In genomic region chr10:61417672-61418071, GRCm38 (mm10) we compare ENCODE assay signal across 10 mouse cellular contexts. TPM values are rescaled to one million over a fixed set of nuclear protein-coding genes. Genes with fewer than 3 reads are reported as not detected.
DNase-seq lines count a peak whose midpoint lies in the region; ATAC-seq and TF ChIP-seq lines count a peak whose summit lies in the region.
"Had no signal": no experiment of that assay in that cellular context is flagged by ENCODE, and none has a peak within 500 bp of the region (broad histone marks: within the 10 kb centered on the region; RNA-seq: fewer than 3 reads in every experiment).

TSS of gene Nodal (plus strand) at chr10:61417972.

- H3K36me3 ChIP-seq in heart, postnatal 0 days (replicated peaks; ENCODE audit: control insufficient read depth, insufficient read depth, low read length), result no peaks in the 10 kb centered on the region
- no peaks in the 10 kb centered on the region for H3K36me3 ChIP-seq in embryonic facial prominence, embryonic 10.5 days (replicated peaks)
- no peaks in the 10 kb centered on the region for H3K36me3 ChIP-seq in hindbrain, embryonic 14.5 days (replicated peaks; ENCODE audit: control insufficient read depth, insufficient read depth)
- H3K36me3 ChIP-seq in midbrain, embryonic 13.5 days, result no peaks in the 10 kb centered on the region
- H3K36me3 ChIP-seq: G1E had no signal

- 0 out of 2 replicates have a peak within 1 kb of the TSS, but pooled peaks have one; percentile 1 for H3K9ac ChIP-seq in heart, postnatal 0 days (replicated peaks; ENCODE audit: low read depth, low read length)
- H3K9ac ChIP-seq in hindbrain, embryonic 14.5 days, result peak within 1 kb of the TSS; percentile 44
- H3K9ac ChIP-seq in midbrain, embryonic 13.5 days (replicated peaks), result peak within 1 kb of the TSS; percentile 59

- peaks cover 71% of the 10 kb centered on the region for H3K27me3 ChIP-seq in heart, postnatal 0 days (ENCODE audit: control insufficient read depth, insufficient read depth, low read length)
- H3K27me3 ChIP-seq in embryonic facial prominence, embryonic 10.5 days (replicated peaks; ENCODE audit: low read depth, poor library complexity, severe bottlenecking), result peaks cover 69% of the 10 kb centered on the region
- H3K27me3 ChIP-seq in hindbrain, embryonic 14.5 days (ENCODE audit: control insufficient read depth, insufficient read depth, low read length), result peaks cover 53% of the 10 kb centered on the region
- H3K27me3 ChIP-seq in midbrain, embryonic 13.5 days, result peaks cover 55% of the 10 kb centered on the region

- no peak for ATAC-seq in heart, postnatal 0 days (ENCODE audit: insufficient read depth, low read depth)
- peak; percentile 34; the same call in 1 of the 2 replicates for ATAC-seq in hindbrain, embryonic 14.5 days (ENCODE audit: low FRiP score)
- peak; percentile 41; the same call in 1 of the 2 replicates for ATAC-seq in midbrain, embryonic 13.5 days
- ATAC-seq in megakaryocyte-erythroid progenitor cell, adult 5-6 weeks (replicated peaks; ENCODE audit: low FRiP score, low TSS enrichment, poor library complexity, severe bottlenecking), result no peak

- H3K27ac ChIP-seq in heart, postnatal 0 days (ENCODE audit: low read depth), result no peak within 1 kb of the TSS
- H3K27ac ChIP-seq in embryonic facial prominence, embryonic 10.5 days (replicated peaks), result no peak within 1 kb of the TSS; the same call in 1 of the 2 replicates
- H3K27ac ChIP-seq in hindbrain, embryonic 14.5 days, result no peak within 1 kb of the TSS
- no peak within 1 kb of the TSS for H3K27ac ChIP-seq in midbrain, embryonic 13.5 days

- H3K9me3 ChIP-seq in heart, postnatal 0 days (replicated peaks; ENCODE audit: control insufficient read depth, low read length), result no peaks in the 10 kb centered on the region
- H3K9me3 ChIP-seq in embryonic facial prominence, embryonic 10.5 days, result no peaks in the 10 kb centered on the region
- no peaks in the 10 kb centered on the region for H3K9me3 ChIP-seq in hindbrain, embryonic 14.5 days (ENCODE audit: control insufficient read depth, low read length)
- no peaks in the 10 kb centered on the region for H3K9me3 ChIP-seq in midbrain, embryonic 13.5 days
- H3K9me3 ChIP-seq: G1E had no signal

- TF ChIP-seq EP300 in heart, postnatal 0 days (IDR thresholded peaks at IDR 0.05; ENCODE audit: low read depth), result no peak

- peak within 1 kb of the TSS; percentile 40 for H3K4me3 ChIP-seq in heart, postnatal 0 days (ENCODE audit: low read depth, low read length)
- H3K4me3 ChIP-seq in embryonic facial prominence, embryonic 10.5 days, result peak within 1 kb of the TSS; percentile 61
- peak within 1 kb of the TSS; percentile 39 for H3K4me3 ChIP-seq in hindbrain, embryonic 14.5 days (replicated peaks; ENCODE audit: low read length)
- peak within 1 kb of the TSS; percentile 47 for H3K4me3 ChIP-seq in midbrain, embryonic 13.5 days (replicated peaks)

- peaks cover 9% of the 10 kb centered on the region for H3K4me1 ChIP-seq in heart, postnatal 0 days (ENCODE audit: control insufficient read depth, insufficient read depth)
- H3K4me1 ChIP-seq in embryonic facial prominence, embryonic 10.5 days, result peaks cover 25% of the 10 kb centered on the region
- H3K4me1 ChIP-seq in hindbrain, embryonic 14.5 days (replicated peaks; ENCODE audit: control insufficient read depth, insufficient read depth, low read length), result peaks cover 9% of the 10 kb centered on the region; the same call in 1 of the 2 replicates
- H3K4me1 ChIP-seq in midbrain, embryonic 13.5 days (replicated peaks), result peaks cover 12% of the 10 kb centered on the region

- DNase-seq in heart, postnatal 0 days (ENCODE audit: low spot score), result no peak
- no peak for DNase-seq in heart, adult 18-20 months
- DNase-seq in embryonic facial prominence, embryonic 10.5 days (ENCODE audit: low spot score), result no peak
- no peak for DNase-seq in hindbrain, embryonic 14.5 days (ENCODE audit: low spot score)
- no peak for DNase-seq in kidney, postnatal 4 days
- DNase-seq in gastrocnemius, postnatal 25 days, result no peak
- DNase-seq: kidney, postnatal 14 days had no signal

- peak within 1 kb of the TSS; percentile 58 for H3K4me2 ChIP-seq in heart, postnatal 0 days (ENCODE audit: low read depth, low read length)
- peak within 1 kb of the TSS; percentile 75 for H3K4me2 ChIP-seq in hindbrain, embryonic 14.5 days (replicated peaks)
- peak within 1 kb of the TSS; percentile 79 for H3K4me2 ChIP-seq in midbrain, embryonic 13.5 days (replicated peaks)

- TF ChIP-seq CTCF in heart, postnatal 0 days (IDR thresholded peaks at IDR 0.05; ENCODE audit: low read depth), result no peak

- 28% methylated on average over 10 of the region's 10 CpGs for WGBS in heart, postnatal 0 days
- 21% methylated on average over 10 of the region's 10 CpGs for WGBS in embryonic facial prominence, embryonic 10.5 days
- 22% methylated on average over 10 of the region's 10 CpGs for WGBS in hindbrain, embryonic 14.5 days
- 28% methylated on average over 10 of the region's 10 CpGs for WGBS in midbrain, embryonic 13.5 days

RNA-seq across cellular contexts. Expression of gene Nodal, which starts in this region (rescaled TPM):
- 0.12 TPM in 1 of 2 replicates, not detected in the other for total RNA-seq in heart, postnatal 0 days (2014; rRNA removed; ENCODE audit: low replicate concordance)
- 0.23 and 0.45 TPM in 2 replicates for polyA plus RNA-seq in heart, postnatal 0 days (2015; fragmentation: Nextera tagmentation; extraction: Ambion mirVana)
- total RNA-seq in heart, adult 18-20 months (2021), result not detected
- 0.16 TPM in 1 of 2 replicates, not detected in the other for polyA plus RNA-seq in embryonic facial prominence, embryonic 10.5 days (2016; fragmentation: Nextera tagmentation; extraction: Ambion mirVana)
- 0.13 and 0.29 TPM in 2 replicates for polyA plus RNA-seq in hindbrain, embryonic 14.5 days (2014; fragmentation: Nextera tagmentation; extraction: Ambion mirVana)
- polyA plus RNA-seq in midbrain, embryonic 13.5 days (2015; fragmentation: Nextera tagmentation; extraction: Ambion mirVana), result not detected in 2 replicates
- total RNA-seq in megakaryocyte-erythroid progenitor cell, adult 5-6 weeks (2014; fragmentation: Nextera tagmentation), result not detected in 2 replicates
- not detected in 2 replicates for total RNA-seq in megakaryocyte-erythroid progenitor cell, adult 5-6 weeks (2017)
- not detected for total RNA-seq in gastrocnemius, postnatal 25 days (2021)
- total RNA-seq: G1E had no signal
- polyA plus RNA-seq: G1E had no signal

Comparison
In these comparisons a context has a peak if more than half of its experiments do, and no peak if none do; other contexts are left out.
1. Peak in ATAC-seq, H3K4me3 ChIP-seq, H3K9ac ChIP-seq and H3K4me2 ChIP-seq in hindbrain, embryonic 14.5 days; RNA of the gene not detected or under 1 TPM.
2. Peak in ATAC-seq, H3K4me3 ChIP-seq, H3K9ac ChIP-seq and H3K4me2 ChIP-seq in midbrain, embryonic 13.5 days; RNA of the gene not detected or under 1 TPM.
3. H3K9ac ChIP-seq: peak in every context shown above with its lines; median percentile 59 in midbrain, embryonic 13.5 days; 44 in hindbrain, embryonic 14.5 days; 1 in heart, postnatal 0 days.